Mouse (Mus musculus): ENCODE measurements around the gene Naga. TPM values are rescaled to one million over a fixed set of nuclear protein-coding genes. Genes with fewer than 3 reads are reported as not detected.
"Not testable (repeated sequence)": the region's sequence is repeated elsewhere in the genome, so short reads cannot be mapped to it uniquely, and the experiment has no call there.

The Naga gene
- polyA plus RNA-seq, 1 experiment from 2014 or later, result 52.3 TPM

- H3K27me3 ChIP-seq, result no peaks in the 10 kb centered on the region
- WGBS, result 80% methylated on average over 5 of the region's 5 CpGs
- ATAC-seq (ENCODE audit: borderline replicate concordance, extremely low read depth, low FRiP score, low TSS enrichment), result no peak
Observed at GRCm38 (mm10) chr15:82372991-82373390, 34.3 kb upstream of the Naga start.

GRCm38 (mm10) chr15:82372446-82372845 is 33.7 kb upstream of the Naga start:
- Histone ChIP-seq H3K9ac (no peak overlapping the region), H3K4me3 (no peak overlapping the region), H3K9me3 (no peaks in the 10 kb centered on the region), H3K4me2 (no peak overlapping the region), H3K36me3 (no peaks in the 10 kb centered on the region), H3K27ac (no peak overlapping the region), H3K4me1 (peaks cover 11% of the 10 kb centered on the region), H3K27me3 (no peaks in the 10 kb centered on the region)
- 87% methylated on average over 6 of the region's 6 CpGs for WGBS
- ATAC-seq (ENCODE audit: borderline replicate concordance, extremely low read depth, low FRiP score, low TSS enrichment), result no peak

More at GRCm38 (mm10) chr15:82372991-82373390, 34.3 kb upstream of the Naga start:
- Histone ChIP-seq H3K27ac (no peak overlapping the region), H3K4me1 (peaks cover 15% of the 10 kb centered on the region), H3K4me3 (no peak overlapping the region), H3K4me2 (no peak overlapping the region), H3K36me3 (no peaks in the 10 kb centered on the region), H3K9me3 (no peaks in the 10 kb centered on the region), H3K9ac (no peak overlapping the region)

- WGBS, result 84% methylated on average over 1 of the region's 1 CpGs
- no peak overlapping the region for H3K4me2 ChIP-seq
- no peaks in the 10 kb centered on the region for H3K36me3 ChIP-seq
- no peak overlapping the region for H3K9ac ChIP-seq
- no peak overlapping the region for H3K4me3 ChIP-seq
- no peak overlapping the region for H3K27ac ChIP-seq
- no peaks in the 10 kb centered on the region for H3K27me3 ChIP-seq
- H3K4me1 ChIP-seq, result no peaks in the 10 kb centered on the region
- ATAC-seq (ENCODE audit: borderline replicate concordance, extremely low read depth, low FRiP score, low TSS enrichment), result no peak
- H3K9me3 ChIP-seq, result no peaks in the 10 kb centered on the region
Observed at GRCm38 (mm10) chr15:82368851-82369250, 30.1 kb upstream of the Naga start.

- Histone ChIP-seq H3K27me3 (no peaks in the 10 kb centered on the region), H3K9me3 (no peaks in the 10 kb centered on the region), H3K4me2 (no peak overlapping the region), H3K9ac (no peak overlapping the region), H3K4me1 (no peaks in the 10 kb centered on the region), H3K4me3 (no peak overlapping the region), H3K36me3 (no peaks in the 10 kb centered on the region), H3K27ac (no peak overlapping the region)
- no peak for ATAC-seq (ENCODE audit: borderline replicate concordance, extremely low read depth, low FRiP score, low TSS enrichment)
- 81% methylated on average over 4 of the region's 4 CpGs for WGBS
Observed at GRCm38 (mm10) chr15:82368146-82368545, 29.4 kb upstream of the Naga start.

DNA sequence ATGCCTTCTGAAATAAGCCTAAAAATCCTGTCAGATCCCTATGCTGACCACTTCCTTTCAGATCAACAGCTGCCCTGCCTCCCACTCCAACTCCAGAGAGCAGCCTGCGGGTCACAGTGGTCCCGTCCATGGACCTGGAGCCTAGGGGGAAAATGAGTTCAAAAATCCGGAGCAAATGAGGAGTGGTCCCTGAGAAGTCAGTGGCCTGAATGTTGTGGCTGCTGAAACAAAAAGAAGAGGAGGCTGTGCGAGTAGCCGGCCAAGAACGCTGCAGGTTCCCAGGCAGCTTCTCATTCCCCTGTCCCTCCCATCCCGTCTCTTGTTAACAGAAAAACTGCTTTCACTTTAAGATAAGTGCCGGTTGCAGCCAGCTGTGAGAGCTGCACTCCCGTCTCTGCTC is 25.8 kb upstream of the Naga start:
- not testable (repeated sequence) for H3K9ac ChIP-seq; H3K27ac ChIP-seq; H3K4me3 ChIP-seq; H3K27me3 ChIP-seq; H3K36me3 ChIP-seq; H3K9me3 ChIP-seq; ATAC-seq (ENCODE audit: borderline replicate concordance, extremely low read depth, low FRiP score, low TSS enrichment); H3K4me1 ChIP-seq
- 0 out of 2 replicates have a peak overlapping the region, but pooled peaks have one; percentile 24 for H3K4me2 ChIP-seq
- 10% methylated on average over 7 of the region's 9 CpGs for WGBS

DNA sequence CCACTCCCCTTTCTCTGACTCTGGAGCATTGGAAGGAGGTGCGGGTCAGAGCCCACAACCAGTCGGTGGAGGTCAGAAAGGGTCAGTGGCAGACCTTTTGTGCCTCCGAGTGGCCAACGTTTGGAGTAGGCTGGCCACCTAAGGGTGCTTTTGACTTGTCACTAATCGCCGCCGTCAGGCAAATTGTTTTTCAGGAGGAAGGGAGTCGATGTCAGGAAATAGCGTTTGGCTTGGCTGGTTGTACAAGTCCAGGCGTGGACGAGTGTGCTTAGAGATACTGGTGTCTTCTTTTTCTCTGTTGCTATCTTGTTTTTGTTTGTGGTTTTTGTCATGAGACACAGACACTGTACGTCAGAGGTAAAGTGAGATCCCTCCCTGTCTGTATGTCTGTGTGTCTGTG is 25.1 kb upstream of the Naga start:
- not testable (repeated sequence) for H3K27me3 ChIP-seq; H3K4me1 ChIP-seq; H3K9me3 ChIP-seq; H3K4me2 ChIP-seq; H3K27ac ChIP-seq; H3K36me3 ChIP-seq; ATAC-seq (ENCODE audit: borderline replicate concordance, extremely low read depth, low FRiP score, low TSS enrichment); H3K4me3 ChIP-seq; H3K9ac ChIP-seq
- WGBS, result 67% methylated on average over 8 of the region's 12 CpGs

- Histone ChIP-seq H3K9me3 (no peaks in the 10 kb centered on the region), H3K9ac (no peak overlapping the region), H3K4me1 (peaks cover 7% of the 10 kb centered on the region; the same call in 1 of the 2 replicates), H3K27me3 (no peaks in the 10 kb centered on the region), H3K36me3 (no peaks in the 10 kb centered on the region), H3K4me3 (no peak overlapping the region), H3K4me2 (no peak overlapping the region), H3K27ac (no peak overlapping the region)
- ATAC-seq (ENCODE audit: borderline replicate concordance, extremely low read depth, low FRiP score, low TSS enrichment), result no peak
- WGBS, result 74% methylated on average over 3 of the region's 4 CpGs
Observed at GRCm38 (mm10) chr15:82362234-82362633, 23.5 kb upstream of the Naga start.

GRCm38 (mm10) chr15:82361459-82362018 is 22.8 kb upstream of the Naga start:
- 0 out of 2 replicates have a peak, but pooled peaks have one; percentile 35 for ATAC-seq (ENCODE audit: borderline replicate concordance, extremely low read depth, low FRiP score, low TSS enrichment)
- WGBS, result 59% methylated on average over 11 of the region's 11 CpGs
- H3K9ac ChIP-seq, result no peak overlapping the region
- no peaks in the 10 kb centered on the region for H3K36me3 ChIP-seq
- H3K4me1 ChIP-seq, result peaks cover 7% of the 10 kb centered on the region; the same call in 1 of the 2 replicates
- no peak overlapping the region for H3K4me3 ChIP-seq
- no peaks in the 10 kb centered on the region for H3K9me3 ChIP-seq
- H3K27me3 ChIP-seq, result no peaks in the 10 kb centered on the region
- no peak overlapping the region for H3K27ac ChIP-seq
- no peak overlapping the region for H3K4me2 ChIP-seq

GRCm38 (mm10) chr15:82358431-82359260 is 19.9 kb upstream of the Naga start:
- Histone ChIP-seq H3K4me3 (no peak overlapping the region), H3K27ac (no peak overlapping the region), H3K9ac (no peak overlapping the region; the same call in 1 of the 2 replicates), H3K9me3 (no peaks in the 10 kb centered on the region), H3K27me3 (no peaks in the 10 kb centered on the region), H3K4me2 (peak overlapping the region; percentile 18; the same call in 1 of the 2 replicates), H3K4me1 (peaks cover 11% of the 10 kb centered on the region; the same call in 1 of the 2 replicates), H3K36me3 (no peaks in the 10 kb centered on the region)
- no peak for ATAC-seq (ENCODE audit: borderline replicate concordance, extremely low read depth, low FRiP score, low TSS enrichment)
- WGBS, result 48% methylated on average over 22 of the region's 22 CpGs

GRCm38 (mm10) chr15:82354126-82354945 is 15.6 kb upstream of the Naga start, which contains the start of gene Ndufa6:
TSS of gene Ndufa6 (minus strand) at chr15:82354322.
- Histone ChIP-seq H3K4me1 (peaks cover 25% of the 10 kb centered on the region), H3K4me3 (peak within 1 kb of the TSS; percentile 69), H3K36me3 (peaks cover 16% of the 10 kb centered on the region), H3K27ac (peak within 1 kb of the TSS; percentile 95), H3K9me3 (no peaks in the 10 kb centered on the region), H3K9ac (peak within 1 kb of the TSS; percentile 87), H3K27me3 (no peaks in the 10 kb centered on the region), H3K4me2 (peak within 1 kb of the TSS; percentile 83)
- peak; percentile 99 for ATAC-seq (ENCODE audit: borderline replicate concordance, extremely low read depth, low FRiP score, low TSS enrichment)
- WGBS, result 2% methylated on average over 57 of the region's 57 CpGs

DNA sequence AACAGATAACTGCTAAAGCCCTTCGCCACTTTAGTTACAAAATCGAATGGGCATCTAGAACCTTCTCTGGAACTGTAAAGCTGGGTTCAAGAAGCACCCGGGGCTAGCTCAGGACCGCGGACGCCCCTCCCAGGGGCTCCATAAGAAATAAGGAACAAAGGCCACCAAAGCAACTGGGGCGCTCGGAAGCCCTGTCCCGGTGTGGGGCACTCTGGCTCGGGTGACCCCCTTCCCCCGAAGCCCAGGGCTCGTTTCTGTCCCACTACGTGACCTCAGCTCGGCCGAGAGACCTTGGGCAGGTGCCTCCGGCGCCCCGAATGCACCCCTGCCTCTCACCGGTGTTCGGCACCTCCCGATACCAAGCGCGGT is 15.0 kb upstream of the Naga start:
- Histone ChIP-seq H3K9me3 (no peaks in the 10 kb centered on the region), H3K27me3 (no peaks in the 10 kb centered on the region), H3K27ac (peak overlapping the region; percentile 33; the same call in 1 of the 2 replicates), H3K36me3 (peaks cover 22% of the 10 kb centered on the region), H3K4me3 (peak overlapping the region; percentile 69), H3K9ac (peak overlapping the region; percentile 87), H3K4me1 (peaks cover 21% of the 10 kb centered on the region), H3K4me2 (peak overlapping the region; percentile 83)
- WGBS, result under 1% methylated on average over 23 of the region's 23 CpGs
- 0 out of 2 replicates have a peak, but pooled peaks have one; percentile 29 for ATAC-seq (ENCODE audit: borderline replicate concordance, extremely low read depth, low FRiP score, low TSS enrichment)

Data from lung, embryonic 15.5 days (tissue).